Mouse (Mus musculus) c-Kit-positive CD71-positive TER-119-negative erythroid progenitor cells, embryonic 14.5 days (primary cell): ENCODE measurements around the gene Tmem72.

Source experiments
- DNase-seq: peaks from one replicate; pipeline ENCODE4 v3.0.0-alpha.2; 2013; ENCODE audit warnings: low read depth

Tmem72 gene

GRCm38 (mm10) chr6:116649811-116650210 is 66.9 kb downstream of the Tmem72 start:
- DNase-seq, result no peak

- no peak for DNase-seq
Measured at GRCm38 (mm10) chr6:116647763-116648162, 69.0 kb downstream of the Tmem72 start.

- no peak for DNase-seq
Measured at GRCm38 (mm10) chr6:116644335-116644734, 72.4 kb downstream of the Tmem72 start.

- no peak for DNase-seq
Measured at GRCm38 (mm10) chr6:116643881-116644280, 72.8 kb downstream of the Tmem72 start.

- DNase-seq, result no peak
Measured at GRCm38 (mm10) chr6:116642942-116643341, 73.8 kb downstream of the Tmem72 start.

- no peak for DNase-seq
Measured at GRCm38 (mm10) chr6:116639663-116640062, 77.0 kb downstream of the Tmem72 start.

- no peak for DNase-seq
Measured at GRCm38 (mm10) chr6:116638871-116639270, 77.8 kb downstream of the Tmem72 start.

GRCm38 (mm10) chr6:116637496-116637895 is 79.2 kb downstream of the Tmem72 start:
- no peak for DNase-seq

GRCm38 (mm10) chr6:116636581-116637235 is 80.0 kb downstream of the Tmem72 start:
- DNase-seq, result no peak

- no peak for DNase-seq
Measured at GRCm38 (mm10) chr6:116635251-116636180, 81.2 kb downstream of the Tmem72 start.

- DNase-seq, result no peak
Measured at GRCm38 (mm10) chr6:116633741-116634695, 82.7 kb downstream of the Tmem72 start.

- DNase-seq, result peak; percentile 53
Measured at GRCm38 (mm10) chr6:116632129-116632528, 84.6 kb downstream of the Tmem72 start.

- DNase-seq, result no peak
Measured at GRCm38 (mm10) chr6:116629766-116630165, 86.9 kb downstream of the Tmem72 start.
